Mouse (Mus musculus): ENCODE data around the gene Dctpp1.
"Not testable (repeated sequence)": the region's sequence is repeated elsewhere in the genome, so short reads cannot be mapped to it uniquely, and the experiment has no call there.

Gene Dctpp1

DNA sequence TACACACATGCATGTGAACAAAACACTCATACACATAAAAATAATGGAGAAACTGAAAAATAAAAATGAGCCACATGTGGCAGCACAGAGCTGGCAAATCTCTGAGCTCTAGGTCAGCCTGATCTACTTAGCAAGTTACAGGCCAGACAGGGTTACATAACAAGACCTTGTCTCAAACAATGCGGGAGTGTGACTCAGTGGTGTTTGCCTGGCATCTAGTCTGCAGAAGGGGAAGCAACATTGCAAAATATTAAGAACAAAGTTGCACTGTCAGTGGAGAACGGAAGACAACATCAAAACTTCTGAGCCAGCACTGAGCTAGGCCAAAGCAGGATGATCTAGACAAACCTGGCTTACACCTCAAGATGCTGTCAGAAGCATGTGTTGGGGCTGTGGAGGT, 9.7 kb upstream of the Dctpp1 start:
- no peak for DNase-seq (ENCODE audit: low read depth)

DNA sequence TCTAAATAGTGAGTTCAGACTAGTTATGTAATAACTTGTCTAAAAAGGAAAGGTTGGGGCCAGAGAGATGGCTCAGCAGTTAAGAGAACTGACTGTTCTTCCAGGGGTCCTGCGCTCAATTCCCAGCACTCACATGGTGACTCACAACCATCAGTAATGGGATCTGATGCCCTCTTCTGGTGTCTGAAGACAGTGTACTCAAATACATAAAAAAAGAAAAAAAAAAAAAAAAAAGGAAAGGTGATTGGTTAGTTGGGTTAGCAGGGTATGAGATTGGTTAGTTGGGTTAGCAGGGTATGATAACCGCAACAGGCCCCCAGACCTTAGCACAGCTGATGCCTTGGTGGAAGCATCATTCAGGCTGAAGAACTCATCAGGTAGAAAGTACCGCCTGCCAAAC, 3.0 kb upstream of the Dctpp1 start:
- DNase-seq (ENCODE audit: low read depth), result no peak

DNA sequence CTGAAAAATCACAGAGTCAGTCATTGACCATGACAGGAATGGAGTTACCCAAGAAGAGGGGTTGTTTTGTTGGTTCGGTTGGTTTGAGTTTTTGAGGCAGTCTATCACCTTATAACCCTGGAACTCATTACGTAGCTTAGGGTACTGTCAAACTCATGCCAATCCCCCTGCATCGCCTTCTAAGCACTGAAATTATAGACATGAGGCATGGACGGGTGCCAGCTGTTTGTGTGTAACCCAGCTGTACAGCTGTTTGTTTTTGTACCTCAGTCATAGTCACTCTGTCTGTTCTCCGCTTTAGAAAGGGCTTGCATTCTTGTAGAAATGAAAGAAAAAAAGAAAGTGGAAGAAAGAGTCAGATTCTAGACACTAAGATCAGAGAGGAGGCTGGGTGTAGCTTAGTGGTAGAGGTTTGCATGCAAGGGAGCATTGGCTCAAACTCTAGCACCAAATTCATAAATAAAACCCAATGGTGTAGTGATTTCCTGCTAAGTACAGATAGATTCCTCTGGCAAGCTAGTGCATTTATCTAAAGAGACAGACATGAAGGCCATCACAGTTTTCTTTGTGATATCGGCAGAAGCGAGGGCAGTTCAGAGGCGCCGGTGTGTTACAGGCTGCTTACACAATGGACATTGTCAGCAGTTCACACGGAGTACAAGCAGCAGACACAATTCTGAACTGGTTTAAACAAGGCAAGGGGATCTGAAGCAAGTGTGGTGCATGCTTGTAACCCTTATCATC, 1.9 kb upstream of the Dctpp1 start:
- no peak for DNase-seq (ENCODE audit: low read depth)

DNA sequence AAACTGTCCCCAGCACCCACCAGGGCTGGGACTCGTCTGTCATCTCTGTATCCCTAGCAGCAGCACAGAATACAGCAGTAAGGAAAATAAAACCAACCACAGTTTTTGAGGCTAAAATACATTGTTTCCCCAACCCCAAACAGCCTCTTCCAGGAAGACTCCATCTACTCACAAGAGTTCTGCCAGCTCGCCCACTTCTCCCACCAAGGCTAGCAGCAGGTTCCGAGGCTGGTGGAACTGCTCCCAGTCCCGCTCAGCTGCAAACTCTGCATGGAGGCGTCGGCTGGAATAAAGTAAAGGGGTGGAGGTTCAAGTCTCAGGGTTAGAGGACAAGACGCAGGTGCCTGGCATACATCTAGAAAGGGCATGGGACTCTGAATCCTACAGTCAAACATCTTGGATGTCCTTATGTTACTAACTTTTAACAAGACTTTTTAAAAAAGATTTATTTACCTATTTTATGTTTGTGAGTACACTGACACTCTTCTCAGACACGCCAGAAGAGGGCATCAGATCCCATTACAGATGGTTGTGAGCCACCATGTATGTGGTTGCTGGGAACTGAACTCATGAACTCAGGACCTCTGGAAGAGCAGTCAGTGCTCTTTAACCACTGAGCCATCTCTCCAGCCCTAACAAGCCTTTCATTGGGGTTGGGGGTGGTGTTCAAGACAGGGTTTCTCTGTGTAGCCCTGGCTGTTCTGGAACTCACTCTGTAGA, 1.2 kb downstream of the Dctpp1 start:
- DNase-seq (ENCODE audit: low read depth), result no peak

DNA sequence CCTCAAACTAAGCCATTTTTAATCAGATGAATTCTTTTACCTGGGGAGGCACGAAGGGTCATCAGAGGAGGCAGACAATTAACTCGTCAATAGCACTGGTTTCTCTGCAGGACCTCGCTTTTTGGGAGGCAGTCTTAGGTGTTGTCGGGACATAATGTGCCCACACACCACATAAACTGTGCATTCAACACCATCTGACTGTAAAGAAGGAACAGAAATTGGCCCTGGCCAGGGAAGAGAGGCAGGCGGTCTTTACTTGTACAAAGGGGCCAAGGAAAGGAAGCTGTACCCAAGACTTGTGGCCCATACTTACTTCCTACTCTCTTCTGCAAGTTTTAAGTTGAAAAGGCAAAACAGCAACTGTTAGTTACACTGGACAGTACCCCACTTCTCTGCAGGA, 4.0 kb downstream of the Dctpp1 start:
- no peak for DNase-seq (ENCODE audit: low read depth)

DNA sequence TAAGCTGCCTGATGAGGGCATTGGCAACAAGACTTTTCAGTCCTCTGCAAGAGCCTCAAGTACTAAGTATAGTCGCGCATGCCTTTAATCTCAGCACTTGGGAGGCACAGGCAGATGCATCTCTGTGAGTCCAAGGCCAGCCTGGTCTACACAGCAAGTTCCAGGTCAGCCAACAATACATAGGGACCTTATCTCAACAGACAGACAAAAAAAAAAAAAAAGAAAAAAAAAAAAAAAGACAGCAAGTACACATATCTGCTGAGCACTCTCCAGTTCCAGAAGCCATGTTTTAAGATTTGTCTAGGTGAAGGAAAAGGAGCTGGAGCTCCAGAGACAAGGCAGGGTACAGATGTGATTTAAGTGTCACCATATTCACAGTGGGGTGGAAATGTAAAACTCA, 4.5 kb downstream of the Dctpp1 start:
- no peak for DNase-seq (ENCODE audit: low read depth)

DNA sequence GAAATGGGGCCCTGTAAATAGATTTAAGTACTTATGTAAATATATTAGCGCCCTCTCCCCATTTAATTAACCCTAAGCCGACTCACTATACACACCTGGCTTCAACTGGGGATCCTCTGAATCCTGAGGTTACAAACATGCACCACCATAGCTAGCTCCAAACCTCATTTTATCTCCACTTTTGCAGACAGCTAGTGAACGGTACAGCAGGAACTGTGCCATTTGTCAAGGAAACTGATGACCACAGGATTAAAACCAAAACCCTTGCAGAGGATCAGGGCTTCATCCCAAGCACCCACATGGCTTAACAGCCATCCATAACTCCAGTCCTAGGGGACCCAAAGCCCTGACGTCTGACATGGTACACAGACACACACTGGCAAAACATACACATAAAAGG, 5.5 kb downstream of the Dctpp1 start:
- no peak for DNase-seq (ENCODE audit: low read depth)

DNA sequence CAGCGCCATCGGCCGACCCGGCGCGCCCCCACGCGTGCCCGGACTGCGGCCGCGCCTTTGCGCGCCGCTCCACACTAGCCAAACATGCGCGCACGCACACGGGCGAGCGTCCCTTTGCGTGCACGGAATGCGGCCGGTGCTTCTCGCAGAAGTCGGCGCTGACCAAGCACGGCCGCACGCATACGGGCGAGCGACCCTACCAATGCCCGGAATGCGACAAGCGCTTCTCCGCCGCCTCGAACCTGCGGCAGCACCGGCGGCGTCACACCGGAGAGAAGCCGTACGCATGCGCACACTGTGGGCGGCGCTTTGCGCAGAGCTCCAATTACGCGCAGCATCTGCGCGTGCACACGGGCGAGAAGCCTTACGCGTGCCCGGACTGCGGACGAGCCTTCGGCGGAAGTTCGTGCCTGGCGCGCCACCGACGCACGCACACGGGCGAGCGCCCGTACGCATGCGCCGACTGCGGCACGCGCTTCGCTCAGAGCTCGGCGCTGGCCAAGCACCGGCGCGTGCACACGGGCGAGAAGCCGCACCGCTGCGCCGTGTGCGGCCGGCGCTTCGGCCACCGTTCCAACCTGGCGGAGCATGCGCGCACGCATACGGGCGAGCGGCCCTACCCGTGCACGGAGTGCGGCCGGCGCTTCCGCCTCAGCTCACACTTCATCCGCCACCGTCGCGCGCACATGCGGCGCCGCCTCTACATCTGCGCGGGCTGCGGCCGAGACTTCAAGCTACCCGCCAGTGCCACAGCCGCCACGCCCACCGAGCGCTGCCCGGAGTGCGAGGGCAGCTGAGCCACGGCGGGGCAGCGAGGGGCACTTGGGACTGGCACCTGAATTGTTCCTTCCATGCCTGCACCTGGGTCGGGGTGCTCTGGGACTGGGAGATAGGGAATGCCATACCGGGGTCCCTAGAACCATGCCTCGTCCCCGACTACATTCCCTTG, 6.4 kb downstream of the Dctpp1 start:
- peak; percentile 98 for DNase-seq (ENCODE audit: low read depth)

DNA sequence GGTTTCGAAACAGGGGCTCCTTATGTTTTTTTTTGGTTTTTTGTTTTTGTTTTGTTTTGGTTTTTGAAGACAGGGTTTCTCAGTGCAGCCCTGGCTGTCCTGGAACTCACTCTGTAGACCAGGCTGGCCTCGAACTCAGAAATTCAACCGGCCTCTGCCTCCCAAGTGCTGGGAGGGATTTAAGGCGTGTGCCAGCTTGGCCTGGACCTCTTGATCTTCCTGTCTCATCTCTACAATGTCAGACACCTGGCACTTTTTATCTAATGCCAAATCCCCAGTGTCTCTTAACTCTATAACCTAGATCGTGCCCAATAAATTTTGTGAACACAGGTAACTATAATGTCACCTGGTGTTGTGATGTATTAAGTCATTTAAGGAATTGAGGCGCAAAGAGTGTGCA, 7.2 kb downstream of the Dctpp1 start:
- DNase-seq (ENCODE audit: low read depth), result no peak

DNA sequence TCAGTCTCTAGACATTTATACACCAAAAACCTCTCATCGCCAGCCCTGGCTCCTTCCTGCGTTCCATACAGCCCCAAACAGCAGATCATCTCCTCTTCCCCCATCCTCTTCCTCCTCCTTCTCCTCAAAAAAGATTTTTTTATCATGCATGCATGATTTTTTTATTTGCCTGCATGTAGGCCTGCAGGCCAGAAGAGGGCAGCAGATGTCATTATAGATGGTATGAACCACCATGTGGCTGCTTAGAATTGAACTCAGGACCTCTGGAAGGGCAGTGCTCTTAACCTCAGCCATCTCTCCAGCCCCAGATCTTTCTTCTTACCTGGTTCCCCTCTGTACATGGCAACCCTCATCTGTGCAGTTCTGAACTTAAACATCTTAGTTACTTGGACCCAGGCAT, 8.1 kb downstream of the Dctpp1 start:
- peak; percentile 80 for DNase-seq (ENCODE audit: low read depth)

DNA sequence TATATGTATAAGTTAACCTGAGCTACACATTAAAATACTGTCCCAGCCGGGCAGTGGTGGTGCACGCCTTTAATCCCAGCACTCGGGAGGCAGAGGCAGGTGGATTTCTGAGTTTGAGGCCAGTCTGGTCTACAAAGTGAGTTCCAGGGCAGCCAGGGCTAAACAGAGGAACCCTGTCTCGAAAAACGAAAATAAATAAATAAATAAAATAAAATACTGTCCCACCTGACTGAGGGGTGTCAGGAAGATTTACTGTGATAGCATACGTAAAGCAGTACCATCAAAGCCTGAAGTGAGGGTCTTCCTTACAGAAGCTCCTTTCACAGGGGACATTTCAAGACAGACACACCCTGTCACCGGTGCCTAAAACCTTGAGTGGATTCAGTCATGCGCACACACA, 10.0 kb downstream of the Dctpp1 start:
- not testable (repeated sequence) for DNase-seq (ENCODE audit: low read depth)

DNA sequence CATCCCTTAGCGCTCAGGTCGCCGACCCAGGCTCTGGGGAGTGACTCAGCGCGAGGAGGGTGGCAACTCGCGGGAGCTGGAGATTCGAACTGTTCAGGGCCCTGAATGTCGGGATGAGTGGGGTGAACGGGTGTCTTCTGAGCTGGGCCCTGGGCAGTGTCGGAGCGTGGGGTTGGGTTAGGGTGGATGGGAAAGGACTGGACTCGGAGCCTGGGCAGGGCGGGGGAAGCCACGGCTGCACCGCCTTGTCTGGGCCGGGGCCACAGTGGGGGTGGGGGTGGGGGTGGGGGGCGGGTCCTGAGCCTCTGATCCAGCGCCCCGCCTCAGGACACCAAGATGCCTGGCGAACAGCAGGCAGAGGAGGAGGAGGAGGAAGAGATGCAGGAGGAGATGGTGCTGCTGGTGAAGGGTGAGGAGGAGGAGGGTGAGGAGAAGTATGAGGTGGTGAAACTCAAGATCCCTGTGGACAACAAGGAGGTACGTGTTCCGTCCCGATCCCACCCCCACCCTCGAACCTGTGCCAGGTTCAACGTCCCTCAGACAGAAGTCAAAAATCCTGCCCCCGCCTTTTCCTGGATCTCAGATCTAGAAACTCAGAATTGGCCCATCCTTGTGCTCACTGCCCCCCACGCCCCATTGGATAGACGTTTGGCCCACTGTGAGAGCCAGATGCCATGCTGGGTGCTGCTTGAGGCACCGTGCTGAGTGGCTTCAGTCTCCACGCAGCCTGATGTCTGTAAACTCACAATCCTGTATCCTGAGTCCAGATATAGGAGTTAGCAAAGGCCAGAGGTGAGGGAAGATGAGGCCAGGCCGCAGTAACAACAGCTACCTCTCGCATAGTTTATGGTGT, 15.6 kb downstream of the Dctpp1 start:
- DNase-seq (ENCODE audit: low read depth), result no peak

DNA sequence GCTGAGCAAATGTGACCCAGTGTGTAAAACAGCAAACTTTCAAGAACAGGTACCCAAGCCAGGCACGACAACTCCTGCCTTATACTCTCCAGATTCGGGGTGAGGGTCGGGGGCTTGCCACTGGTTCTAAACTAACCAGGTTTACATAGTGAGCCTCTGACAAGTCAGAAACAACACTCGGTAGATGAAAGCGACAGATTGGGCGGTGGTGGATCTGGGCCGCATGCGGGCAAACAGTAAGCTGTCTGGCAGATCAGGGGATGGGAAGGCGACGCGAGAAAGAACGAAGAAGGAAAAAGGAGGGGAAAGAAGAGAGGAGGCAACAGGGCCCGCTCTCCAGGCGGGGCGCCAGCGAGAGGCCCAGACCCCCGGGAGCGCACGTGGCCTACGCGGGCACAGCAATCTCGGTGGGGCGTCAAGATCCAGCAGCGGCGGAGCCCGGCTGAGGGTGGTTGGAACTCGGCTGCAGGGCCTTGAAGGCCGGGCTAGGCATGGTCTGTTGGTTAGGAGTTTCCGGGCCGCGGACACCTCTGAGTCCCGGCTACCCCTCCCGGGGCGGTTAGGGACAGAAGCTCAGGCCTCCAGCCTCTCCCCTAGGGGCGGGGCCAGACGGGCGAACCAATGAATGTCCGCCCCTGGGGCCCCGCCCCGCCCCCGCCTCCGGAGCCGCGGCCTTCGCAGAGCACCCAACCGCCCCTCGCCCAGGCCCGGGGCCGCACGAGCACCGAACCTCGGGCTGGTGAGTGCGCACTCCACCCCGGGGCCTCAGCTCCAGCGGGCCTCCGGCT, 16.4 kb downstream of the Dctpp1 start, which contains the start of gene Zfp771:
Gene Zfp771 (plus strand): TSS at position 405 of the 788 bp plus-strand sequence.
- peak; percentile 95 for DNase-seq (ENCODE audit: low read depth)

DNA sequence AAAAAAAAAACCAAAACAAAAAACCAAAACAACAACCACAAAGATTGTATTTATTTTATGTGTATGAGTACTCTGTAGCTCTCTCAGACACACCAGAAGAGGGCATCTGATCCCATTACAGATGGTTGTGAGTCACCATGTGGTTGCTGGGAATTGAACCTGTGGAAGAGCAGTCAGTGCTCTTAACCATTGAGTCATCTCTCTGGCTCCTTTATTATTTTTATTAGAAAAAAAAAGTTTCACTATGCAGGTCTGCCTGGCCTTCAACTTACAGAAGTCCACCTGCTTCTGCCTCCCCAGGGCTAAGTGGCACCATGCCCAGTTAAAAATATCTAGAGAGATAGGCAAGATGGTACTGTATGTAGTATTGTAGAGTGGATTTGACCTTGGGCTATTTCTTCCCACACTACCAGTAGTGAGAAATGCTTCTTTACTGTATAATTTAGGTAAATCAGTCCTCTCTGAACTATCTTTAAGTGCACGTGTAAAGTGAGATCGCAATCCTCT, 17.1 kb downstream of the Dctpp1 start:
- no peak for DNase-seq (ENCODE audit: low read depth)

DNA sequence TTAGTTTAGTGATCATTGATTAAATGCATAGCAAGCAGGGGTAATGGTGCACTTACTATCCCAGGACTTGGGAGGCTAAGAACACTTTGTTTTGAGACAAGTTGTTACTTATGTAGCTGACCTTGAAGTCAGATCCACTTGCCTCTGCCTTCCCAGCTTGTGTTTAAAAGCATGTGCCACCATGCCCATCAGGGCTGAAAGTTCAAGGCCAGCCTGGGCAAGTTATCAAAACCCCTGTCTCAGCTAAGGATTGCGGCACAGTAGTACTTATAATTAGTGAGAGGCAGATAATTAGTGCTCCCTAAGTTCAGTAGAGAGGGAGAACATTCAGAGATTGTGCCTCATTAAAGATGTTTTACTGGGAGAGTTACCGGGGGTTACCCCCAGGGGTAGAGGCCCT, 25.7 kb downstream of the Dctpp1 start:
- no peak for DNase-seq (ENCODE audit: low read depth)

DNA sequence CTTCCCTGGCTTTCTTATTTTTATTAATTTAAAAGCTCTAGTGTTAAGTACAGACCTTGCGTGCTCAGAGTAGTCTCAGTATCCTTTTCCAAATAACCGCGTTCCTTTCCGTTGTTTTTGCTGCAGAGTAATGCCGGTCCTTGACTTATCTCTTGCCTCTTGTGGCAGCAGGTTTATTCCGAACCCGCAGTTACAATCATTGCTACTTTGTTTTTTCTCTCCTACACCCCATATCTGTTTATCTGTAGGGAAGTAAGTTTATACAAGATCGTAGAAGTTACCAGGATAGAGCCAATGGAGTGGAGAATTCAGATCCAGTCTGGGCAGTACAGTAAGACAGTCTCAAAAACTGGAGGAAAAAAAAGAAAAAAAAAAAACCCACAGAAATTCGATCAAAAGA, 26.7 kb downstream of the Dctpp1 start:
- no peak for DNase-seq (ENCODE audit: low read depth)

DNA sequence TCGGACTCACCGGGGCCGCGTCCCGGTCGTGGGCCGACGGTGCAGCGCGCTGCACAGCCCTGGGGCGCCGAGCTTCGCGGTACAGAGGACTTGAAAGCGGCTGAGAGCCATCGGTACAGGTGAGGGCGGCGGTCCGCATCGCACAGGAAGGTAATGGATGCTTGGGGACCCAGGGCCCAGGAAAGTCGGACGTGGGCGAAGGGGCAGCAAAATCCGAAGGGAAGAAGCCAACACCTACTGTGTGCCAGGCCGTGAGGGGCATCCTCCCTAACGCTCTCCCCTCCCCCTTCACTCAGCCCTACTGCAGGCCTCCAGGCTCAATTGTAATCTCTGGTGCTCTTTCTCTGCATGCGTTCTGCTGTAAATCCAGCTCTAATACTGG, 27.1 kb downstream of the Dctpp1 start:
- no peak for DNase-seq (ENCODE audit: low read depth)

DNA sequence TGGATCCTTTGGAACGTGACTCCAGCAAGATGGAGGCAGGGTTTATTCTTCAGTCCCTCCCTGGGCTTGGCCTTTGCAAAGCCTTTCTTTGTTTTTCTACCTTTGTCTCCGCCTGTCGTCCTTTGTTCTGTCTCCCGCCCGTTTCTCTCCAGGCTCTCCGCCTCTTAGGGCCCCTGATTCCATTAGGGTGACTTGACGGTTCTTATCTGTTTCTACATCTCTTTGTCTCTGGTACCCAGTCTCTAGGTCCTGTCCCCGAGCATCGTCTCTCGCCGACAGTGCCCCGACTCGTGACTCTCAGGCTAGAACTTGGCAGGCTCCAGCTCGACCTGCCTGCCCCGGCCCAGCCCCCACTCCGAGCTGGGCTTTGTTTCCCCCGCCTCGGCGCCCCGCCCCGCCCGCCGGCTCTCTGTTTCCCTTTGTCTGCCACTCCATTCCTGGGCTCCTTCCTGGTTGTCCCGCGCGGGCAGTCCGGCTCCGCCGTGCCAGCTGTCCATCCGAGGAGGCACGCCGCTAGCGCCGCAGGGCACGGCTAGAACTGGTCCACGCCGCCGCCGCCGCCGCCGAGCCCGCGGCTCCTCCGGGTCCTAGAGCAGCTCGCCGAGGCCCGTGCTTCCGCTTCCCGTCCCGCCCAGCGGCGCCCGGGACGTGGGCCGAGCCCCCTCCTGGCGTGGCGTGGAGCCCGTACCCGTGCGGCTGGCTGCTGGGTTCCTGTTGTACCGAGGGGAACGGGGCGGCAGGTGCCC, 27.7 kb downstream of the Dctpp1 start, which contains the start of the genes Zfp553 and Sept1:
Gene Zfp553 (plus strand): TSS at position 440 of the 746 bp plus-strand sequence.
Gene Sept1 (minus strand): TSS at position 509 of the 746 bp plus-strand sequence.
- peak; percentile 91 for DNase-seq (ENCODE audit: low read depth)

DNA sequence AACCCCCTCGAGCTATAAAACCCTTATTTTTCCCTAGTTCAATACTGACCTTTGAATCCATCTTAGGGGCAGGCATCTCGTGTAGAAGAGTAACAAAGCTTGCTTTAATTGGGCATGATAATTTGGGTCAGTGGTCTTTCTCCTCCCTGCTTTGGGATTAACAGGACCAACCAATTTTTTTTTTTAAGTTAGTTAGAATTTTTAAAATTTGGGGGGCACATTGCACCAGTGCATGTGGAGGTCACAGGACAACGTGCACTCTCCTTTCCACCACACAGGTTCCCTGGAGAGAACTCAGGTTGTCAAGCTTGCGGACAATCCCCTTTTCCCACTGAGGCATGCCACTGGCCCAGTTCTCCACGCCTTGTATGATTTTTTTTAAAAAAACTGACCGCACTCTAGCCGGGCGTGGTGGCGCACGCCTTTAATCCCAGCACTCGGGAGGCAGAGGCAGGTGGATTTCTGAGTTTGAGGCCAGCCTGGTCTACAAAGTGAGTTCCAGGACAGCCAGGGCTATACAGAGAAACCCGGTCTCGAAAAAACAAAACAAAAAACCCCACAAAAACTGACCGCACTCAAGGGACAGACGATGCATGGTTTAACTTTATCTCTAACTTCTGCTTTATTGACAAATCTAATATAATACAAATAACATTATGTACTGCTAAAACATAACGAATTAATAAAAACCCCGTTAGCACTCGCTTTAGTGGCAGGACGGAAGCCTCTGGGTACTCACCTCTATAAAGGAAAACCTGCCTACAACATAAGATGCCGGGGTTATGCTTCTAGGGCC, 28.5 kb downstream of the Dctpp1 start:
- DNase-seq (ENCODE audit: low read depth), result no peak
